Mouse (Mus musculus) kidney, postnatal 0 days (tissue): ENCODE measurements around the gene Dffb. TPM values are rescaled to one million over a fixed set of nuclear protein-coding genes. Genes with fewer than 3 reads are reported as not detected.

Experiments used
- ATAC-seq: fragments of 200-750 bp; cut with Nextera tagmentation; replicated peaks from 2 replicates; pipeline ENCODE4 v1.8.0; 2017; ENCODE audit warnings: low read depth, moderate number of reproducible peaks, moderate TSS enrichment, moderate library complexity; ENCODE audit not compliant: low FRiP score
- DNase-seq: peaks from one replicate; pipeline ENCODE4 v3.0.0-alpha.2; 2016; ENCODE audit warnings: low spot score
- H3K27ac ChIP-seq: fragments of 300-500 bp; sonication (generic); 2 replicates; pipeline ENCODE4 v1.5.1; 2014; ENCODE audit warnings: mild to moderate bottlenecking
- H3K27me3 ChIP-seq: fragments of 300-500 bp; sonication (generic); 2 replicates; pipeline ENCODE4 v1.6.1; 2014; ENCODE audit warnings: low read length, mixed read lengths; ENCODE audit not compliant: insufficient read depth
- H3K36me3 ChIP-seq: fragments of 300-500 bp; sonication (generic); 2 replicates; pipeline ENCODE4 v1.6.1; 2014; ENCODE audit warnings: low read length, mixed read lengths; ENCODE audit not compliant: insufficient read depth
- H3K4me1 ChIP-seq: fragments of 300-500 bp; sonication (generic); replicated peaks from 2 replicates; pipeline ENCODE4 v1.6.1; 2014; ENCODE audit warnings: antibody characterized with exemption, low read length, mixed read lengths; ENCODE audit not compliant: insufficient read depth
- H3K4me2 ChIP-seq: fragments of 300-500 bp; sonication (generic); 2 replicates; pipeline ENCODE4 v1.6.1; 2014; ENCODE audit warnings: mild to moderate bottlenecking, low read length, moderate library complexity, mixed read lengths
- H3K4me3 ChIP-seq: fragments of 300-500 bp; sonication (generic); replicated peaks from 2 replicates; pipeline ENCODE4 v1.5.1; 2014; ENCODE audit warnings: low read depth, low read length
- H3K9ac ChIP-seq: fragments of 300-500 bp; sonication (generic); 2 replicates; pipeline ENCODE4 v1.6.1; 2014; ENCODE audit warnings: low read depth, low read length
- H3K9me3 ChIP-seq: fragments of 300-500 bp; sonication (generic); replicated peaks from 2 replicates; pipeline ENCODE4 v1.6.1; 2016; ENCODE audit warnings: low read length, inconsistent platforms, mixed read lengths
- CTCF ChIP-seq: IDR thresholded peaks from 2 replicates; pipeline ENCODE4 v1.5.1; 2016; ENCODE audit warnings: antibody characterized with exemption, low read depth, mild to moderate bottlenecking, moderate library complexity
- WGBS: fragments of 180-500 bp; shearing (Covaris S2); extraction: QIAGEN DNeasy Blood & Tissue Kit; methylation state at CpG from one replicate; pipeline ENCODE4 v1.1.7; 2014; 5-methylcytosine and 5-hydroxymethylcytosine counted together
- polyA plus RNA-seq: library from polyadenylated mRNA; unstranded; fragments of >200 nt; fragmentation: Nextera tagmentation; extraction: Ambion mirVana; gene quantifications from 2 replicates; pipeline ENCODE4 v1.2.1, GENCODE M21; 2015

Gene Dffb
- polyA plus RNA-seq, 1 experiment from 2014 or later, result 9.7 TPM

GRCm38 (mm10) chr4:154015476-154015875 lies 40.5 kb upstream of the Dffb start:
- no peak for TF ChIP-seq CTCF
- Histone ChIP-seq H3K9ac (no peak overlapping the region), H3K4me1 (peaks cover 11% of the 10 kb centered on the region), H3K4me2 (no peak overlapping the region), H3K27ac (no peak overlapping the region), H3K36me3 (peaks cover 43% of the 10 kb centered on the region), H3K27me3 (no peaks in the 10 kb centered on the region), H3K4me3 (no peak overlapping the region), H3K9me3 (no peaks in the 10 kb centered on the region)
- ATAC-seq (no peak), DNase-seq (no peak)
- 94% methylated on average over 11 of the region's 11 CpGs for WGBS

- Histone ChIP-seq H3K4me3 (peak overlapping the region; percentile 99), H3K4me1 (peaks cover 11% of the 10 kb centered on the region), H3K4me2 (peak overlapping the region; percentile 98), H3K27ac (peak overlapping the region; percentile 85), H3K9ac (peak overlapping the region; percentile 97), H3K9me3 (no peaks in the 10 kb centered on the region), H3K27me3 (no peaks in the 10 kb centered on the region), H3K36me3 (peaks cover 15% of the 10 kb centered on the region)
- WGBS, result 2% methylated on average over 55 of the region's 55 CpGs
- ATAC-seq (no peak), DNase-seq (no peak)
- TF ChIP-seq CTCF, result no peak
Observed at GRCm38 (mm10) chr4:154012132-154012882, 37.4 kb upstream of the Dffb start.

- Histone ChIP-seq H3K4me1 (peaks cover 11% of the 10 kb centered on the region), H3K36me3 (peaks cover 9% of the 10 kb centered on the region; the same call in 1 of the 2 replicates), H3K27me3 (no peaks in the 10 kb centered on the region), H3K4me2 (peak within 1 kb of the TSS; percentile 98), H3K9ac (peak within 1 kb of the TSS; percentile 97), H3K4me3 (peak within 1 kb of the TSS; percentile 99), H3K9me3 (no peaks in the 10 kb centered on the region), H3K27ac (peak within 1 kb of the TSS; percentile 85)
- peak; percentile 2; the same call in 1 of the 2 replicates for TF ChIP-seq CTCF
- ATAC-seq, result peak; percentile 93
- peak; percentile 95 for DNase-seq
- WGBS, result under 1% methylated on average over 47 of the region's 59 CpGs
Observed at GRCm38 (mm10) chr4:154011646-154012089, 36.7 kb upstream of the Dffb start, which contains the start of gene Lrrc47. TSS of gene Lrrc47 (plus strand) at chr4:154011731.

- no peaks in the 10 kb centered on the region for H3K9me3 ChIP-seq
- TF ChIP-seq CTCF, result no peak
- WGBS, result 26% methylated on average over 13 of the region's 13 CpGs
- peaks cover 7% of the 10 kb centered on the region; the same call in 1 of the 2 replicates for H3K36me3 ChIP-seq
- peak; percentile 61 for ATAC-seq
- peaks cover 11% of the 10 kb centered on the region for H3K4me1 ChIP-seq
- H3K9ac ChIP-seq, result peak overlapping the region; percentile 97
- H3K4me3 ChIP-seq, result peak overlapping the region; percentile 99
- no peak for DNase-seq
- H3K4me2 ChIP-seq, result peak overlapping the region; percentile 98
- no peaks in the 10 kb centered on the region for H3K27me3 ChIP-seq
- peak overlapping the region; percentile 31; the same call in 1 of the 2 replicates for H3K27ac ChIP-seq
Observed at GRCm38 (mm10) chr4:154010907-154011645, 36.1 kb upstream of the Dffb start.

GRCm38 (mm10) chr4:154007759-154008158 lies 32.8 kb upstream of the Dffb start:
- H3K4me2 ChIP-seq, result no peak overlapping the region
- no peaks in the 10 kb centered on the region for H3K27me3 ChIP-seq
- no peak for TF ChIP-seq CTCF
- no peak overlapping the region for H3K9ac ChIP-seq
- H3K36me3 ChIP-seq, result peaks cover 15% of the 10 kb centered on the region
- no peak overlapping the region for H3K4me3 ChIP-seq
- H3K27ac ChIP-seq, result no peak overlapping the region
- peaks cover 2% of the 10 kb centered on the region for H3K4me1 ChIP-seq
- WGBS, result 62% methylated on average over 4 of the region's 4 CpGs
- ATAC-seq (no peak), DNase-seq (no peak)
- H3K9me3 ChIP-seq, result no peaks in the 10 kb centered on the region

GRCm38 (mm10) chr4:154006264-154006663 lies 31.3 kb upstream of the Dffb start:
- Histone ChIP-seq H3K9me3 (no peaks in the 10 kb centered on the region), H3K27ac (no peak overlapping the region), H3K36me3 (peaks cover 22% of the 10 kb centered on the region), H3K4me1 (no peaks in the 10 kb centered on the region), H3K9ac (no peak overlapping the region), H3K27me3 (no peaks in the 10 kb centered on the region), H3K4me3 (no peak overlapping the region), H3K4me2 (no peak overlapping the region)
- 94% methylated on average over 6 of the region's 6 CpGs for WGBS
- ATAC-seq (no peak), DNase-seq (no peak)
- no peak for TF ChIP-seq CTCF
